Mouse (Mus musculus): ENCODE data around the gene Ulk3. TPM values are rescaled to one million over a fixed set of nuclear protein-coding genes. Genes with fewer than 3 reads are reported as not detected.
A peak's percentile ranks its signal among the peaks of the same experiment; 100 is the strongest.

The Ulk3 gene
- total RNA-seq, 2 experiments from 2014 or later = 2.6 to 8.7 TPM

DNA sequence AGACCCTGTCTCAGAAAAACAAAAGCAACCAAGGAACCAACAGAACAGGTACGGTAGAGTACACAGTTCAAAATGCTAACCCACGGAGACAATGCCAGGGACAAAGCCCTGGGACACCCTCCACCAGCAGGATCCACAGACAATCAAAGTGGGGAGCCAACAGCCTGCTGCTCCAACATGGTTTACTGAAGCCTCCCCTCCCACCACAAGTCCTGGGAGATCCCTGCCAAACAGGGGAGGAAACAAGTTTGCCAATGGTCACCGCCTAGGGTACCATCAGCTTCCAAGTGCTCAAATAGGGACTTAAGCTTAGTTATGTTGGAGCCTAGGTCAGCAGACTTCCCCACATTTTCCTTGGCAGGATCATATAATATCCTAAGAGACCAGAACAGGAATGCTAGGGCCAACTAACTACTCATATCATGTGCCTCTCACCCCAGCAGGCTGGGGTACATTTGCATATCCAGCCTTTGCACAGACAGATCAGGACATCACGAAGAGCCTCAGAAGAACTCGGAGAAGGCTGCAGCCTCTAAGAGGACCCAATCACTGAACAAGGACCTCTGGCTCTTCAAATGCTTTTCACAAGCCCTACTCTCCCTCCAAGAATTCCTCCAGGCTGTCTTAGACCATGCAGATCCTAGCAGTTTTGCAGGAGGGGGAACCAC is 50.5 kb downstream of the Ulk3 start:
- no peak for ATAC-seq (replicated peaks; ENCODE audit: low FRiP score, low TSS enrichment, poor library complexity, severe bottlenecking)

DNA sequence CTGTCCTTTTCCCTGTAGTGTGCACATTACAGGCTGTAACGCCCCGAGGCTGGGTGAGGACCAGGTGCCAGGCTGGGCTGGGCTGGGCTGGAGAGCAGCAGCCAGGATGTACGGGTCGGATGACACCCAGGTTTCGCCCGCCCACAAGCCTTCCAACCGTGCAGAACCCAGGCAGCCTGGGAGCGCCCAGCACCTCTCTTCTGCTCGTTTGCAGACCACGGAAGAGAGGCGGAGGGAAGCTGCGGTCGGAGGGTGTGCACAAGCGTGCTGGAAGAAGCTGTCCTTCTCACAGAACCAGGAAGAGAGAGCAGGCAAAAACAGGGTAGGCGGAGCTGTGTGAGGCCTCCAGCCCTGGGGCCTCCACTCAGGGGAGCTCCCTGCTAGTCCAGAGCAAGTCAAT is 51.1 kb downstream of the Ulk3 start:
- ATAC-seq (replicated peaks; ENCODE audit: low FRiP score, low TSS enrichment, poor library complexity, severe bottlenecking) = peak; percentile 50

DNA sequence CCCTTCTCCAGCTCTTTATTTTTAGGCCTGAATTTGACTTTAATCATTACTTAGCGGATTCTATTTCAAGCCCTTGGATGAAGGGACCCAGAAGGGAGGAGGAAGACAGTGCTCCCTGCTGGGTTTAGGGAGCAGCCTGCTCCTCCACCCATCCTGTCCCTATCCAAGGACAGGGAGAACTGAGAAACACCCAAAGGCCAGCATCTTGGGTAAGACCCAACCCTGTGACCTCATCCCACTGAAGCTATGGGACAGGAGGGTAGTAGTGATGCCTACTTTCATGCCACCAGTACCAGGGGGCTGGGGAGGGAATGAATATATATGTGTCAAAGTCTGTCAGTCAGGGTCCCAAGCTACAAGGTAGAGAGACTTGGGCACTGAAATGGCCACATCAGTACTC is 51.8 kb downstream of the Ulk3 start:
- ATAC-seq (replicated peaks; ENCODE audit: low FRiP score, low TSS enrichment, poor library complexity, severe bottlenecking) = no peak

DNA sequence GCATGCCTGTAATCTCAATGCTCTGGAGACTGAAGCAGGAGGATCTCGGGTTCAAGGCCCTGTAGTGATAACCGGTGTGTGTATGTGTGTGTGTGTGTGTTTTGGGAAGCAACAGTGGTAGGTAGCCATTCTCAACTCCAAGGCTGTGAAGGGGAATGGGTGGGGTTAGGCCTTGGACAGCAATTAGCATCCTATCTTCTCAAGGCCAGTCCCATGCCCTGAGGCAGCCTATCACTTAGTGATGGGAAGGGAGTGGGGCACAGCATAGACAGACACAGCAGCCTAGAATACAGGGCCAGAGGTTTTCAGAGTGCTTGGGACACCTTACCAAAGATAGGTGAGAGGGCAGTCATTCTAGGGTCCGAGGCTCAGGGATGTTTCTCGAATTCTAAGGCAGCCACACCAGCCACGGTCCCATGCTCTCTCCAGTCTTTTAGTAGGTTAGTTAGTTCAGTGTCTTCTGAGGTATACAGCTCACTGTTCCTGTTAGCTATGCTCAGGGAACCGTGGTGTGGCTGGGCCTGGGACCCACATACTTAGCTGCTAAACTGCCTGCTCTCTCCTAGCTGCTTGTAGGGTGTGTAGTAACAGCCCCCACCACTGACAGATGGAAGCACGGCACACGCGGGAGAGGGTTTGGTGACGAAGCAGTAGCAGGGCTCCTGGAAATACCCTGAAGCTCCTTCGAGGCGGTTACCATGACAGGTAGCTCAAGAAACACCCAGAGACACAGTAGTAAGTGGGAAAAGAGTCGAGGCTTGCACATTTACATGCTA is 52.7 kb downstream of the Ulk3 start:
- ATAC-seq (replicated peaks; ENCODE audit: low FRiP score, low TSS enrichment, poor library complexity, severe bottlenecking) = no peak

DNA sequence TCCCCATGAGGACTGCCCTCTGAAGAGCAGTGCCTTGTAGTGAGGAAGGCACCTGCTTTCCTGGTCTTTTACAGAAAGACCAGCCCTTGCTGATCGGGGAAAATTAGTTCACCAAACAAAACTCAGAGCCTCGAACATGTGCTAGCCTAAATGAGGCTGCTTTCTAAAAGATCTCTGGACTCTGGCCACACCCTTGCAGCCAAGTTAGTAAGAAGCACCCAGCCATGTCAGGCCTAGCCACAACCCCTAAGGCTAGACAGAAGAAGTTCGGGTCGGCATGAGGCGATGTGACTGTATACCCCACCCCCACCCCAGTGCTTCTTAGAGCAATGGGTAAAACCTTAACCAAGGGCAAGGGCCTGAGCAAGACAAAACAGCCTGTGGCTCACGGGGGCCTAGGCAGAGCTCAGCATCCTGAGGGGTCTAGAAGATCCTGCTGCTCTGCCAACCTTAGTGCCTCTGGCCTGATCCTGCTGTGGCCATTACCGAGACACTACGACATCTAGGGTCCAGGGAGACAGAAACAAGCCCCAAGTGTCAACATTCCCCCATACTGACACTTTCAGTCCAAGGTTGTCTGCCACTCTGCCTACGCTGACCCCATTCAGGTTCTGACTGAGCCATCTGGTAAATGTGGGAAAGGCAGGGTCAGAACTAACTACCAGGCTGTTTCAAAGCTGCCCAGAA is 54.1 kb downstream of the Ulk3 start:
- no peak for ATAC-seq (replicated peaks; ENCODE audit: low FRiP score, low TSS enrichment, poor library complexity, severe bottlenecking)

DNA sequence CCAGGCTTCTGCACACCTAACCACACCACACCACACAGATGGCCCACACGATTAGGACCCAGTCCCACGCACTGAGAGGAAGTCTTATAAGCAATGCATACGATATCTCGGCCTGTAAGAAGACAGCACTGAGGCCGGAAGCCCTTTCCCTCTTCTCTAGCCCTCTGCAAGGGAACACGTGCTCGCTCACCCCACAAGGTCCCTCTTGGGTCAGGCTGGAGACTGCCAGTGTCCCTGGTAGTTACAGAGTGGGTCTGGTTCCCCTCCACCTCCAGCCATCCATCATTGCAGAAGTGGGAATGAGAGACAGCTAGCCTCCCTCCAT is 54.6 kb downstream of the Ulk3 start:
- peak; percentile 57 for ATAC-seq (replicated peaks; ENCODE audit: low FRiP score, low TSS enrichment, poor library complexity, severe bottlenecking)

DNA sequence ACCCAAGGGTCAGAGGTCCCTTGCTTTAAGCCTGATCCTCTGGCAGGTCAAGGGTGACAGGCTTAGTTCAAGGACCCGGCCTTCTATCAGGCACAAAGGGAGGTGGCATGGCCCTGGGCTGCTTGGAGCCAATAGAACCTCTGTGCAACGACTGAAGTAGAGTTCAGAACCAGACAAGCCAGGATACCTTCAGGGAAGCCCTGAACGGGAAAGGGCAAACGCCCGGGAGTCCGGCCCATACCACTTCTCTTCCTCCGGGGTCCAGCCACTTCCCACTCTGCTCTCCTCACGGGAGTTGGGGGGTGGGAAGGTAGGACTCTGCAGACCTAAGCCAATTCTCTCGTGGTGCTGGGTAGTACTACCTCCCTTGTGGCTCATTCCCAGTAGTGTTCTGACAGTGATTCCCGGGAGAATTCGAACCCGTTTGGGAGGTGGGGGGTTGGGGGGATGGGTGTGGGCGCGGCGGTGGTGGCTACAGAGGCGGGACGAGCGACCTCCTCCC is 55.2 kb downstream of the Ulk3 start:
- ATAC-seq (replicated peaks; ENCODE audit: low FRiP score, low TSS enrichment, poor library complexity, severe bottlenecking) = no peak

DNA sequence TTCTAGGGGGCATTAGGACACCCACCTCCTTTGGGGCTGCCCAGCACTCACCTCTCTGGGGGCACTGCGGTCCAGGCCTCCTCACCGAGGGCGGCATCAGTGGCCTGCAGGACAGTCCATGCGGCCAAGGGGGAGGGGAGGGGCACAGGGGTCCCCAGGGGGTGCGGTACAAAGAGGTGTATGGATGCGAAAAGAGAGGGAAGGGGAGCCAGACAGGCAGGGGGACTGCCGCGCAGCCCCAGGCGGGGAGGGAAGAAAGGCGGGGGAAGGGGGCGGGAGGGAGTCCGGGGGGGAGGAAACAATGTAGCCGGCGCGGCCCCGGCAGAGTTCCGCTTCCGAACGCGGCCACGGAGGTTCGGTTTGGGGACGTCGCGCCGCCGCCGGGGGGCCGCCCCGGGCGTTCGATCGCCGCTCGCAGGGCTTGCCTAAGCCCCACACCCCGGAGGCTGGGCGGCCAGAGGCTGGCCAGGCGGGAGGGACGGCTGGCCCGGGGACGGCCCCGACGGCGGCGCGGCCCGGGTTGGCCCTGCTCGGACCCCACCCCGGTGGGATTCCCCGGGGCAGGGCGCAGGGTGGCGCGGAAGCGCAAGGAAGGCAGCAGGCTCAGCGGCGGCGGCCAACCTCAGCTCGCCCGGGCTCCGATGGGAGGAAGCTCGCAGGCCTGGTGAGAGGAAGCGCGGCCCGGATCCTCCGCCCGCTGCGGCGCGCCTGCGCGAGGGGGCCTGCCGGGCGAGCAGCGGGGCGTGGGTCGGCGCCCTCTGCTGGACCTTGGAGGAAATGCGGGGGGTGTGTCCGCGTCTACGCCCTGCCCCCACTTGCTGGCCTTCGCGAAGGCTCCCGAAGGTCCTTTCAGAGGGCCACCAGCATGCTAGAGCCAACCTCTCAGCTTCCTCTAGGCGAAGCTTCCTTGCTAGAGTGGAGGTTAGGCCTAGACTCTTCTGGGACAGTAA is 56.0 kb downstream of the Ulk3 start:
- ATAC-seq (replicated peaks; ENCODE audit: low FRiP score, low TSS enrichment, poor library complexity, severe bottlenecking) = peak; percentile 46

Other genes starting within 250 kb of the Ulk3 start
- 22.1 and 34.8 TPM in 2 replicates for gene Ppcdc, start 149.3 kb upstream of the Ulk3 start, total RNA-seq (2014; fragmentation: Nextera tagmentation)
- 10.5 and 13.9 TPM in 2 replicates for gene Ppcdc, start 149.3 kb upstream of the Ulk3 start, total RNA-seq (2017)
- gene Scamp5, start 121.4 kb upstream of the Ulk3 start, total RNA-seq (2014; fragmentation: Nextera tagmentation) = not detected in 2 replicates
- not detected in 2 replicates for gene Scamp5, start 121.4 kb upstream of the Ulk3 start, total RNA-seq (2017)
- gene Rpp25, start 85.4 kb upstream of the Ulk3 start, total RNA-seq (2014; fragmentation: Nextera tagmentation) = not detected in 2 replicates
- not detected in 2 replicates for gene Rpp25, start 85.4 kb upstream of the Ulk3 start, total RNA-seq (2017)
- 479 and 484 TPM in 2 replicates for gene Cox5a, start 68.2 kb upstream of the Ulk3 start, total RNA-seq (2014; fragmentation: Nextera tagmentation)
- 60.4 and 80.0 TPM in 2 replicates for gene Cox5a, start 68.2 kb upstream of the Ulk3 start, total RNA-seq (2017)
- 12.1 and 12.7 TPM in 2 replicates for gene Fam219b, start 51.9 kb upstream of the Ulk3 start, total RNA-seq (2014; fragmentation: Nextera tagmentation)
- 9.2 and 10.0 TPM in 2 replicates for gene Fam219b, start 51.9 kb upstream of the Ulk3 start, total RNA-seq (2017)
- 13.5 and 16.6 TPM in 2 replicates for gene Mpi, start 36.7 kb upstream of the Ulk3 start, total RNA-seq (2014; fragmentation: Nextera tagmentation)
- 6.6 and 6.7 TPM in 2 replicates for gene Mpi, start 36.7 kb upstream of the Ulk3 start, total RNA-seq (2017)
- 21.5 and 45.2 TPM in 2 replicates for gene Scamp2, start 28.5 kb upstream of the Ulk3 start, total RNA-seq (2014; fragmentation: Nextera tagmentation)
- 10.1 and 22.2 TPM in 2 replicates for gene Scamp2, start 28.5 kb upstream of the Ulk3 start, total RNA-seq (2017)
- not detected in 2 replicates for gene Cplx3, start 16.8 kb downstream of the Ulk3 start, total RNA-seq (2014; fragmentation: Nextera tagmentation)
- gene Cplx3, start 16.8 kb downstream of the Ulk3 start, total RNA-seq (2017) = not detected in 2 replicates
- gene Lman1l, start 31.3 kb downstream of the Ulk3 start, total RNA-seq (2014; fragmentation: Nextera tagmentation) = not detected in 2 replicates
- gene Lman1l, start 31.3 kb downstream of the Ulk3 start, total RNA-seq (2017) = not detected in 2 replicates
- 151 and 213 TPM in 2 replicates for gene Csk, start 64.2 kb downstream of the Ulk3 start, total RNA-seq (2014; fragmentation: Nextera tagmentation)
- 158 and 213 TPM in 2 replicates for gene Csk, start 64.2 kb downstream of the Ulk3 start, total RNA-seq (2017)
- gene Cyp1a2, start 94.3 kb downstream of the Ulk3 start, total RNA-seq (2014; fragmentation: Nextera tagmentation) = not detected in 2 replicates
- gene Cyp1a2, start 94.3 kb downstream of the Ulk3 start, total RNA-seq (2017) = not detected in 2 replicates
- gene Cyp1a1, start 98.5 kb downstream of the Ulk3 start, total RNA-seq (2014; fragmentation: Nextera tagmentation) = 0.52 and 1.7 TPM in 2 replicates
- gene Cyp1a1, start 98.5 kb downstream of the Ulk3 start, total RNA-seq (2017) = 1.3 TPM in 1 of 2 replicates, not detected in the other
- gene Edc3, start 119.1 kb downstream of the Ulk3 start, total RNA-seq (2014; fragmentation: Nextera tagmentation) = 14.2 and 25.0 TPM in 2 replicates
- 4.8 and 6.0 TPM in 2 replicates for gene Edc3, start 119.1 kb downstream of the Ulk3 start, total RNA-seq (2017)
- 58.1 and 73.0 TPM in 2 replicates for gene Clk3, start 176.4 kb downstream of the Ulk3 start, total RNA-seq (2014; fragmentation: Nextera tagmentation)
- gene Clk3, start 176.4 kb downstream of the Ulk3 start, total RNA-seq (2017) = 24.7 and 36.4 TPM in 2 replicates
- gene Arid3b, start 247.3 kb downstream of the Ulk3 start, total RNA-seq (2014; fragmentation: Nextera tagmentation) = 2.3 and 3.4 TPM in 2 replicates
- gene Arid3b, start 247.3 kb downstream of the Ulk3 start, total RNA-seq (2017) = 1.5 and 3.2 TPM in 2 replicates

All from megakaryocyte-erythroid progenitor cell, adult 5-6 weeks (primary cell).